Mouse (Mus musculus): ENCODE results near the gene Usp18.

Usp18 gene

GRCm38 (mm10) chr6:121224067-121224466 lies 21.6 kb upstream of the Usp18 start:
- no peak for DNase-seq (ENCODE audit: extremely low read depth, low read depth, low spot score)

GRCm38 (mm10) chr6:121224993-121225392 lies 20.7 kb upstream of the Usp18 start:
- DNase-seq (ENCODE audit: extremely low read depth, low read depth, low spot score), result no peak

- no peak for DNase-seq (ENCODE audit: extremely low read depth, low read depth, low spot score)
Observed at GRCm38 (mm10) chr6:121226043-121226442, 19.7 kb upstream of the Usp18 start.

GRCm38 (mm10) chr6:121226744-121227143 lies 19.0 kb upstream of the Usp18 start:
- DNase-seq (ENCODE audit: extremely low read depth, low read depth, low spot score), result no peak

- DNase-seq (ENCODE audit: extremely low read depth, low read depth, low spot score), result no peak
Observed at GRCm38 (mm10) chr6:121228421-121228820, 17.3 kb upstream of the Usp18 start.

- no peak for DNase-seq (ENCODE audit: extremely low read depth, low read depth, low spot score)
Observed at GRCm38 (mm10) chr6:121232652-121233051, 13.1 kb upstream of the Usp18 start.

- DNase-seq (ENCODE audit: extremely low read depth, low read depth, low spot score), result no peak
Observed at GRCm38 (mm10) chr6:121236386-121236785, 9.3 kb upstream of the Usp18 start.

- DNase-seq (ENCODE audit: extremely low read depth, low read depth, low spot score), result no peak
Observed at GRCm38 (mm10) chr6:121238209-121238608, 7.5 kb upstream of the Usp18 start.

- DNase-seq (ENCODE audit: extremely low read depth, low read depth, low spot score), result no peak
Observed at GRCm38 (mm10) chr6:121241780-121242179, 3.9 kb upstream of the Usp18 start.

GRCm38 (mm10) chr6:121243161-121243560 lies 2.5 kb upstream of the Usp18 start:
- no peak for DNase-seq (ENCODE audit: extremely low read depth, low read depth, low spot score)

- DNase-seq (ENCODE audit: extremely low read depth, low read depth, low spot score), result no peak
Observed at GRCm38 (mm10) chr6:121246037-121246361, 293 bp downstream of the Usp18 start.

- DNase-seq (ENCODE audit: extremely low read depth, low read depth, low spot score), result no peak
Observed at GRCm38 (mm10) chr6:121250406-121250805, 4.7 kb downstream of the Usp18 start.

- DNase-seq (ENCODE audit: extremely low read depth, low read depth, low spot score), result no peak
Observed at GRCm38 (mm10) chr6:121251256-121251655, 5.5 kb downstream of the Usp18 start.

GRCm38 (mm10) chr6:121260548-121260947 lies 14.8 kb downstream of the Usp18 start:
- DNase-seq (ENCODE audit: extremely low read depth, low read depth, low spot score), result no peak

- no peak for DNase-seq (ENCODE audit: extremely low read depth, low read depth, low spot score)
Observed at GRCm38 (mm10) chr6:121261233-121261632, 15.5 kb downstream of the Usp18 start.

- DNase-seq (ENCODE audit: extremely low read depth, low read depth, low spot score), result no peak
Observed at GRCm38 (mm10) chr6:121262004-121262403, 16.3 kb downstream of the Usp18 start.

- no peak for DNase-seq (ENCODE audit: extremely low read depth, low read depth, low spot score)
Observed at GRCm38 (mm10) chr6:121262496-121262895, 16.8 kb downstream of the Usp18 start.

- no peak for DNase-seq (ENCODE audit: extremely low read depth, low read depth, low spot score)
Observed at GRCm38 (mm10) chr6:121270156-121270555, 24.4 kb downstream of the Usp18 start.

GRCm38 (mm10) chr6:121271707-121272074 lies 26.0 kb downstream of the Usp18 start:
- no peak for DNase-seq (ENCODE audit: extremely low read depth, low read depth, low spot score)

- no peak for DNase-seq (ENCODE audit: extremely low read depth, low read depth, low spot score)
Observed at GRCm38 (mm10) chr6:121272075-121272800, 26.5 kb downstream of the Usp18 start.

- DNase-seq (ENCODE audit: extremely low read depth, low read depth, low spot score), result no peak
Observed at GRCm38 (mm10) chr6:121274356-121274755, 28.6 kb downstream of the Usp18 start.

- no peak for DNase-seq (ENCODE audit: extremely low read depth, low read depth, low spot score)
Observed at GRCm38 (mm10) chr6:121284132-121284531, 38.4 kb downstream of the Usp18 start.

GRCm38 (mm10) chr6:121299317-121299716 lies 53.6 kb downstream of the Usp18 start:
- no peak for DNase-seq (ENCODE audit: extremely low read depth, low read depth, low spot score)
